ENCODE assay signal across 8 mouse cellular contexts in the genomic region with DNA sequence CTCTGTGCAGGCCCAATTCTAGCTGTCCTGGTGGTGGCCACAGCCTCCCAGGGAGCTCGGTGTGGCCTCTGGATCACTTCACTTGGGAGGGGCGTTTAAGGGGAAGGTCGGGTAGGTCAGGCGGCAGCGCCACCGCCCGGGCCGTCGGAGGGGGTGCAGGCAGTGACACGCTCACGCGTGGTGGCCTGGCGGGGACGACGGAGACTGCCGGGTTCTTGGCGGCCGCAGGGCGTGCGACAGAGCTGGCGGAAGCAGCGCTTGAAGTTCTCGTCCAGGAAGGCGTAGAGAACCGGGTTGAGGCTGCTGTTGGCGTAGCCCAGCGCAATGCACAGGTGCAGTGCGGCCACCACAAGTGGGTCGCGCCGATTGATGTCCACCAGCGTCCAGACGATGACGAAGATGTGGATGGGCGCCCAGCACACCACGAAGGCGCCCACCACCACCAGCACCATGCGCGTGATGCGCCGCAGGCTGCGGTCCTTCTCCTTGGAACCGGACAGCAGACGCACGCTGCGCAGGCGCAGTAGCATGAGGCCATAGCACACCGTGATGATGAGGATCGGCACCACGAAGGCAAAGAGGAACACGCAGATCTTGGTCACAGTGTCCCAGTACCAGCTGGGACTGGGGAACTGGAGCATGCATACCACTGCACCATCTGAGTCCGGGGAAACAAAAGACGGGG. TPM values are rescaled to one million over a fixed set of nuclear protein-coding genes. Genes with fewer than 3 reads are reported as not detected.
DNase-seq lines count a peak whose midpoint lies in the region; ATAC-seq and TF ChIP-seq lines count a peak whose summit lies in the region.

No protein-coding gene starts in this region.

- no peak for TF ChIP-seq POLR2A in liver, adult 2 months (IDR thresholded peaks at IDR 0.05; ENCODE audit: extremely low read depth, insufficient read depth, low read length)

- no peak overlapping the region for H3K9ac ChIP-seq in liver, adult 2 months (ENCODE audit: low read depth, low read length)
- H3K9ac ChIP-seq in hindbrain, embryonic 14.5 days: peak overlapping the region; percentile 39; the same call in 1 of the 2 replicates
- peak overlapping the region; percentile 38; the same call in 1 of the 2 replicates for H3K9ac ChIP-seq in stomach, postnatal 0 days (ENCODE audit: low read length)

- peak overlapping the region; percentile 54 for H3K4me2 ChIP-seq in hindbrain, embryonic 14.5 days (replicated peaks)
- H3K4me2 ChIP-seq in stomach, postnatal 0 days (replicated peaks; ENCODE audit: low read depth): peak overlapping the region; percentile 52

- TF ChIP-seq EP300 in stomach, postnatal 0 days (optimal IDR thresholded peaks at IDR 0.05): no peak

- no peak for ATAC-seq in hindbrain, embryonic 14.5 days (ENCODE audit: low FRiP score)
- peak; percentile 35; the same call in 1 of the 2 replicates for ATAC-seq in megakaryocyte, adult 5-6 weeks (ENCODE audit: poor library complexity, severe bottlenecking)
- ATAC-seq in stomach, postnatal 0 days (ENCODE audit: low FRiP score, low TSS enrichment): peak; percentile 53

- H3K36me3 ChIP-seq in liver, adult 2 months (ENCODE audit: control insufficient read depth, insufficient read depth, low read length): no peaks in the 10 kb centered on the region
- H3K36me3 ChIP-seq in hindbrain, embryonic 14.5 days (replicated peaks; ENCODE audit: control insufficient read depth, insufficient read depth): no peaks in the 10 kb centered on the region
- H3K36me3 ChIP-seq in stomach, postnatal 0 days (ENCODE audit: control insufficient read depth, insufficient read depth, low read length): no peaks in the 10 kb centered on the region

- no peak for TF ChIP-seq CTCF in liver, adult 2 months (IDR thresholded peaks at IDR 0.05; ENCODE audit: low read depth, low read length)
- TF ChIP-seq CTCF in stomach, postnatal 0 days (IDR thresholded peaks at IDR 0.05; ENCODE audit: low read depth): peak; percentile 41

- H3K27ac ChIP-seq in liver, adult 2 months (replicated peaks; ENCODE audit: insufficient read depth, low read depth, low read length): no peak overlapping the region
- H3K27ac ChIP-seq in hindbrain, embryonic 14.5 days: no peak overlapping the region
- no peak overlapping the region for H3K27ac ChIP-seq in stomach, postnatal 0 days (replicated peaks)

- H3K9me3 ChIP-seq in hindbrain, embryonic 14.5 days (ENCODE audit: control insufficient read depth, low read length): no peaks in the 10 kb centered on the region
- H3K9me3 ChIP-seq in stomach, postnatal 0 days (ENCODE audit: control insufficient read depth, low read length): no peaks in the 10 kb centered on the region

- H3K4me3 ChIP-seq in liver, adult 2 months (ENCODE audit: insufficient read depth, low read depth, low read length): peak overlapping the region; percentile 25; the same call in 1 of the 2 replicates
- peak overlapping the region; percentile 30 for H3K4me3 ChIP-seq in hindbrain, embryonic 14.5 days (replicated peaks; ENCODE audit: low read length)
- peak overlapping the region; percentile 29 for H3K4me3 ChIP-seq in stomach, postnatal 0 days (ENCODE audit: low read depth, low read length)

- H3K79me2 ChIP-seq in liver, adult 2 months (ENCODE audit: control insufficient read depth, insufficient read depth, low read length): no peaks in the 10 kb centered on the region

- H3K27me3 ChIP-seq in liver, adult 2 months (ENCODE audit: control insufficient read depth, insufficient read depth, low read length): peaks cover 5% of the 10 kb centered on the region; the same call in 1 of the 2 replicates
- peaks cover 6% of the 10 kb centered on the region; the same call in 1 of the 2 replicates for H3K27me3 ChIP-seq in hindbrain, embryonic 14.5 days (ENCODE audit: control insufficient read depth, insufficient read depth, low read length)
- H3K27me3 ChIP-seq in stomach, postnatal 0 days (ENCODE audit: control insufficient read depth, insufficient read depth, low read length): no peaks in the 10 kb centered on the region

- no peaks in the 10 kb centered on the region for H3K4me1 ChIP-seq in liver, adult 2 months (ENCODE audit: control insufficient read depth, insufficient read depth, low read length)
- no peaks in the 10 kb centered on the region for H3K4me1 ChIP-seq in hindbrain, embryonic 14.5 days (replicated peaks; ENCODE audit: control insufficient read depth, insufficient read depth, low read length)
- no peaks in the 10 kb centered on the region for H3K4me1 ChIP-seq in stomach, postnatal 0 days (replicated peaks; ENCODE audit: control insufficient read depth, insufficient read depth)

- 34% methylated on average over 53 of the region's 53 CpGs for WGBS in liver, adult 2 months
- WGBS in hindbrain, embryonic 14.5 days: 46% methylated on average over 53 of the region's 53 CpGs
- WGBS in stomach, postnatal 0 days: 33% methylated on average over 53 of the region's 53 CpGs

- no peak for DNase-seq in liver, adult 2 months (ENCODE audit: extremely low read depth, low read depth, low spot score)
- no peak for DNase-seq in liver
- DNase-seq in embryo, embryonic 9.5 days (ENCODE audit: extremely low spot score): peak; percentile 12
- DNase-seq in hindbrain, embryonic 14.5 days (ENCODE audit: low spot score): peak; percentile 26
- peak; percentile 60 for DNase-seq in stomach, postnatal 0 days (ENCODE audit: low spot score)
- DNase-seq in layer of hippocampus, adult 11-12 months (ENCODE audit: low spot score): no peak
- DNase-seq in spleen, postnatal 36 days (ENCODE audit: low spot score in 2 of 2): no peak

RNA-seq across cellular contexts. Expression of gene Oprd1, which starts 30.7 kb away (rescaled TPM):
- total RNA-seq in liver, adult 2 months (2014; rRNA removed): not detected in 2 replicates
- 0.02 TPM in 1 of 2 replicates, not detected in the other for polyA plus RNA-seq in liver, adult 2 months (2012; rRNA removed)
- polyA plus RNA-seq in hindbrain, embryonic 14.5 days (2014; fragmentation: Nextera tagmentation; extraction: Ambion mirVana): 0.50 and 0.63 TPM in 2 replicates
- total RNA-seq in megakaryocyte, adult 5-6 weeks (2015): not detected in 2 replicates
- not detected in 2 replicates for total RNA-seq in megakaryocyte, adult 5-6 weeks (2017)
- polyA plus RNA-seq in stomach, postnatal 0 days (2015; fragmentation: Nextera tagmentation; extraction: Ambion mirVana): 0.04 and 0.11 TPM in 2 replicates

RNA-seq across cellular contexts. Expression of gene Epb41, which starts 38.4 kb away (rescaled TPM):
- 46.8 and 48.0 TPM in 2 replicates for total RNA-seq in liver, adult 2 months (2014; rRNA removed)
- 29.6 and 40.7 TPM in 2 replicates for polyA plus RNA-seq in liver, adult 2 months (2012; rRNA removed)
- 73.3 and 82.9 TPM in 2 replicates for polyA plus RNA-seq in hindbrain, embryonic 14.5 days (2014; fragmentation: Nextera tagmentation; extraction: Ambion mirVana)
- total RNA-seq in megakaryocyte, adult 5-6 weeks (2015): 42.5 and 51.8 TPM in 2 replicates
- total RNA-seq in megakaryocyte, adult 5-6 weeks (2017): 61.1 and 62.3 TPM in 2 replicates
- polyA plus RNA-seq in stomach, postnatal 0 days (2015; fragmentation: Nextera tagmentation; extraction: Ambion mirVana): 24.3 and 26.7 TPM in 2 replicates

RNA-seq across cellular contexts. Expression of gene Gm10300, which starts 39.1 kb away (rescaled TPM):
- total RNA-seq in liver, adult 2 months (2014; rRNA removed): 0.09 and 0.20 TPM in 2 replicates
- polyA plus RNA-seq in liver, adult 2 months (2012; rRNA removed): 0.04 and 0.13 TPM in 2 replicates
- polyA plus RNA-seq in hindbrain, embryonic 14.5 days (2014; fragmentation: Nextera tagmentation; extraction: Ambion mirVana): not detected in 2 replicates
- 0.16 TPM in 1 of 2 replicates, not detected in the other for total RNA-seq in megakaryocyte, adult 5-6 weeks (2015)
- 0.33 and 0.37 TPM in 2 replicates for total RNA-seq in megakaryocyte, adult 5-6 weeks (2017)
- 0.12 TPM in 1 of 2 replicates, not detected in the other for polyA plus RNA-seq in stomach, postnatal 0 days (2015; fragmentation: Nextera tagmentation; extraction: Ambion mirVana)

Comparison
In these comparisons a context has a peak if more than half of its experiments do, and no peak if none do; other contexts are left out.
1. DNase-seq: peak in embryo, embryonic 9.5 days (single experiment), hindbrain, embryonic 14.5 days (single experiment) and stomach, postnatal 0 days (single experiment); none in liver, adult 2 months (single experiment), liver (single experiment), layer of hippocampus, adult 11-12 months (single experiment) and spleen, postnatal 36 days (0 of 2).
2. Peak in every context shown above with its lines, with median percentiles within 50 percentile points of each other: H3K4me3 ChIP-seq.